Mouse (Mus musculus) G1E-ER4 (cell line): Measurements from ENCODE around the gene Emx1. TPM values are rescaled to one million over a fixed set of nuclear protein-coding genes. Genes with fewer than 3 reads are reported as not detected.

Experiments
- GATA1 ChIP-seq: IDR thresholded peaks from one replicate; pipeline ENCODE4 v1.8.0; 2012; ENCODE audit warnings: low read length, inconsistent platforms
- polyA plus RNA-seq: library from polyadenylated mRNA; stranded (reverse); fragments of >175 nt; gene quantifications from 2 replicates; pipeline ENCODE4 v1.2.3, GENCODE M21; 2012

Gene Emx1
- polyA plus RNA-seq, result not detected in 2 replicates

- no peak for TF ChIP-seq GATA1
These were observed at the start of gene Emx1 for GRCm38 (mm10) chr6:85187340-85188211. TSS of gene Emx1 (plus strand) at chr6:85187438.

- no peak for TF ChIP-seq GATA1
These were observed 47.7 kb upstream of the Emx1 start for GRCm38 (mm10) chr6:85139534-85139933.

- TF ChIP-seq GATA1, result no peak
These were observed 42.8 kb upstream of the Emx1 start for GRCm38 (mm10) chr6:85144466-85144865.

GRCm38 (mm10) chr6:85147636-85148035, 39.6 kb upstream of the Emx1 start:
- TF ChIP-seq GATA1, result no peak

- no peak for TF ChIP-seq GATA1
These were observed 36.9 kb upstream of the Emx1 start for GRCm38 (mm10) chr6:85150386-85150785.

GRCm38 (mm10) chr6:85153970-85154540, 33.2 kb upstream of the Emx1 start:
- TF ChIP-seq GATA1, result no peak

DNA sequence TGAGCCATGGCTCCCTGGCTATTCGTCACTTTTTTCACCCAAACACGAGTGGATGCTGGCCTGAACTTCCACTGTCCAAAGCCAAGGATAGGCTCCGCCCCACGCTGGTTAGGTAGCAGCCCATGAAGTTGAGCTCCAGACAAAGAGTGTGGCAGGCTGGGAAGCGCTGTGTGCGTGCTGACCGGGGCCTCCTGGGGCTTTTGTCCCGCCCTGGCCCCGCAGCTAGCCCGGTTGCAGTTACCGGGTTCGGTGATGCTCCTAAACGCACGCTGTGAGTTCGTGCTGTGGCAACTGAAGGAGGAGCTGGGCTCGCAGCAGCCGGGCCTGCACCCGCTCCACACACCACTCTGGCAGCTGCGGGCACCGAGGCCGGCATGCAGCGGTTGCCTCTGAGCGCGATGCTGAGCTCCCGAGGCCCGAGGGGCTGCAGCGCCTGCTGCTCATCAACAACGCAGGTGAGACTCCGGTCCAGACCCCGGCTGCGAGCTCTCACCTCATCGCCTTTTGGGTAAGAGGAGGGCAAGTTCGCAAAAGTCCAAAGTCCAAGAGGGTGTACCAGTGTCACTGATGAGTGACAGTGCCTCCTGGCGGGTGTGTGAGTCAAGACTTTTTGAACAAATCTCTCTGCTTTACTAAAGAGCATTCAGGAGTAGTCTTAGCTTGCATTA, 32.2 kb upstream of the Emx1 start:
- TF ChIP-seq GATA1, result no peak

DNA sequence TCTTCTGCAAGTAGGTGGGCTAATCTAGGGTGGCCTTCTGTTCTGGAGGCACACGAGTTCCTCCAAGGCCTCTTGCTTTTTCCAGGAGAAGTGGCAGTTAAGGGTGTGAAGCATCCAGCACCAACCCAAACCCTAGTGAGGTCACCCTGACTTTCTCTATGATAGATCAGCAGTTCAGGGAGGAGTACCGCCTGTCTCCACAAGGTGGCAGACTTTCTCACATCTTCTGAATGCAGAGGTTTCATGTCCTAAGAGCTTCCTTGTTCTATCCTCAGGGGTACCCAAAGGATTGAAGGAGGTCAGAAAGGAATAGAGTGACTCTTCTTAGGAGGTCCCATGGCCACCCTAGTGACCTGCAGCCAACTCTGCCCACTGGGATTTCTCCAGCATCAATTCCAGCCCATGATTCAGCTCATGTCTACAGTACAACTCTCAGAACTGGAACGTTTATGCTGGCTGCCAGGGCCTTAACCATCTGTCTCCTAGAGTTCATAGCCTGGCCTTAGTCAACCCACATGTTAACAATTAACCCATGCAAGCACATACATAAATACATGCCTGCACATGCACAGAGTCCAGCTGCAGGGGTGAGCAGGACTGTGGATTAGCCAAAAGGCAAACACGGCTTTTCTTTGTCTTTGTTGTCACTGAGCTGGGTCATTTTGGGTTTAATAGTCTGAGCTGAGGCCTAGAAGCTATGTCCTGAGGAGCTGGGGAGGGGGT, 26.9 kb upstream of the Emx1 start:
- no peak for TF ChIP-seq GATA1

DNA sequence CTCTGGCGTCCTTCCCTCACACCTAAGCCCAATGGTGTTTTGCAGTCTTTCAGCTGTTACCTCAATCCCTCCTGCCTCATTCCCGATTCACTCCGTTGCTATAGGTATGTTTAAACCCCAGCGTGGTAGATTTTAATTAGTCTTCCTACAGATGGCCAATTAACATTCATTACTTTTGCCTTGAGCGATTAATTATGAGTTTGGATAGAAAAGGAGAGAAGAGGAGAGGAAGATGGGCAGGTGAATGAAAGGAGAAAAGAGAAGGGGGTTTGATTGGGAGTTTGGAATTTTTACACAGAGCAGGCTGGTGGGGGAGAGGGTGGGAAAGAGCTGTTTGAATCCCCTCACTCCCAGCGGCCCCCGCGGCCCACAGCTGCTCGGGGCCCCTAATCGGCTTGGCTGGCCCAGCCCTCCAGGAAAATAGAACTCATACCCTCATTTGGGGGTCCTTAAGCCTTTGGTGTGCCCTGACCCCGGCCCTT, 21.8 kb upstream of the Emx1 start:
- TF ChIP-seq GATA1, result no peak

GRCm38 (mm10) chr6:85179569-85179968, 7.7 kb upstream of the Emx1 start:
- no peak for TF ChIP-seq GATA1

- no peak for TF ChIP-seq GATA1
These were observed 7.2 kb upstream of the Emx1 start for GRCm38 (mm10) chr6:85180036-85180435.

GRCm38 (mm10) chr6:85183951-85184350, 3.3 kb upstream of the Emx1 start:
- TF ChIP-seq GATA1, result no peak

- TF ChIP-seq GATA1, result no peak
These were observed 1.1 kb upstream of the Emx1 start for GRCm38 (mm10) chr6:85186033-85186743.

- no peak for TF ChIP-seq GATA1
These were observed 536 bp upstream of the Emx1 start for GRCm38 (mm10) chr6:85186744-85187059.
